Mouse (Mus musculus) hindbrain, postnatal 0 days (tissue): ENCODE results near the gene Hira. TPM values are rescaled to one million over a fixed set of nuclear protein-coding genes. Genes with fewer than 3 reads are reported as not detected.
A peak's percentile ranks its signal among the peaks of the same experiment; 100 is the strongest.
"Not testable (repeated sequence)": the region's sequence is repeated elsewhere in the genome, so short reads cannot be mapped to it uniquely, and the experiment has no call there.

Experiments
- ATAC-seq: fragments of 200-750 bp; cut with Nextera tagmentation; 2 replicates; pipeline ENCODE4 v1.8.0; 2017; ENCODE audit warnings: mild to moderate bottlenecking, moderate TSS enrichment, moderate library complexity
- DNase-seq: peaks from one replicate; pipeline ENCODE4 v3.0.0-alpha.2; 2015; ENCODE audit warnings: low spot score
- H3K27ac ChIP-seq: fragments of 300-500 bp; sonication (generic); 2 replicates; pipeline ENCODE4 v1.5.1; 2014; ENCODE audit warnings: mild to moderate bottlenecking
- H3K27me3 ChIP-seq: fragments of 300-500 bp; sonication (generic); 2 replicates; pipeline ENCODE4 v1.6.1; 2014; ENCODE audit warnings: low read length, mixed read lengths; ENCODE audit not compliant: insufficient read depth
- H3K36me3 ChIP-seq: fragments of 300-500 bp; sonication (generic); 2 replicates; pipeline ENCODE4 v1.6.1; 2014; ENCODE audit warnings: low read length, mixed read lengths; ENCODE audit not compliant: insufficient read depth
- H3K4me1 ChIP-seq: fragments of 300-500 bp; sonication (generic); 2 replicates; pipeline ENCODE4 v1.6.1; 2014; ENCODE audit warnings: antibody characterized with exemption, low read length, mixed read lengths; ENCODE audit not compliant: insufficient read depth
- H3K4me2 ChIP-seq: fragments of 300-500 bp; sonication (generic); 2 replicates; pipeline ENCODE4 v1.6.1; 2014; ENCODE audit warnings: low read depth, mild to moderate bottlenecking, low read length, moderate library complexity, mixed read lengths
- H3K4me3 ChIP-seq: fragments of 300-500 bp; sonication (generic); 2 replicates; pipeline ENCODE4 v1.5.1; 2014; ENCODE audit warnings: low read length
- H3K9ac ChIP-seq: fragments of 300-500 bp; sonication (generic); replicated peaks from 2 replicates; pipeline ENCODE4 v1.6.1; 2014; ENCODE audit warnings: mild to moderate bottlenecking, low read length, moderate library complexity, mixed read lengths
- H3K9me3 ChIP-seq: fragments of 300-500 bp; sonication (generic); 2 replicates; pipeline ENCODE4 v1.6.1; 2016; ENCODE audit warnings: low read length, mixed read lengths
- CTCF ChIP-seq: IDR thresholded peaks from 2 replicates; pipeline ENCODE4 v1.5.1; 2016; ENCODE audit warnings: antibody characterized with exemption, control low read depth, low read depth
- WGBS: fragments of 180-500 bp; shearing (Covaris S2); extraction: QIAGEN DNeasy Blood & Tissue Kit; methylation state at CpG from one replicate; pipeline ENCODE4 v1.1.7; 2014; 5-methylcytosine and 5-hydroxymethylcytosine counted together
- polyA plus RNA-seq: library from polyadenylated mRNA; unstranded; fragments of >200 nt; fragmentation: Nextera tagmentation; extraction: Ambion mirVana; gene quantifications from 2 replicates; pipeline ENCODE4 v1.2.1, GENCODE M21; 2015
- total RNA-seq: library from RNA; depleted of rRNA; stranded (reverse); fragments of >200 nt; gene quantifications from 2 replicates; pipeline ENCODE4 v1.2.3, GENCODE M21; 2014

Gene Hira
- total and polyA plus RNA-seq, 2 experiments from 2014 or later = 17.9 to 56.7 TPM

GRCm38 (mm10) chr16:18976315-18976714, 99.5 kb downstream of the Hira start:
- Histone ChIP-seq H3K36me3 (peaks cover 5% of the 10 kb centered on the region; the same call in 1 of the 2 replicates), H3K27me3 (no peaks in the 10 kb centered on the region), H3K9me3 (no peaks in the 10 kb centered on the region), H3K4me1 (no peaks in the 10 kb centered on the region), H3K9ac (no peak overlapping the region), H3K27ac (no peak overlapping the region), H3K4me2 (no peak overlapping the region), H3K4me3 (no peak overlapping the region)
- no peak for ATAC-seq
- no peak for DNase-seq
- no peak for TF ChIP-seq CTCF
- 84% methylated on average over 22 of the region's 23 CpGs for WGBS

GRCm38 (mm10) chr16:18986381-18986780, 109.5 kb downstream of the Hira start:
- Histone ChIP-seq H3K9me3 (peaks cover 3% of the 10 kb centered on the region; the same call in 1 of the 2 replicates), H3K36me3 (no peaks in the 10 kb centered on the region), H3K27ac (no peak overlapping the region), H3K9ac (no peak overlapping the region), H3K4me2 (no peak overlapping the region), H3K4me1 (no peaks in the 10 kb centered on the region), H3K4me3 (no peak overlapping the region), H3K27me3 (no peaks in the 10 kb centered on the region)
- WGBS = 98% methylated on average over 3 of the region's 3 CpGs
- TF ChIP-seq CTCF = no peak
- no peak for ATAC-seq
- no peak for DNase-seq

- WGBS = 90% methylated on average over 5 of the region's 5 CpGs
Observed at GRCm38 (mm10) chr16:18986860-18987259, 110.0 kb downstream of the Hira start.

GRCm38 (mm10) chr16:19002610-19003389, 126.0 kb downstream of the Hira start:
- not testable (repeated sequence) for H3K4me1 ChIP-seq, H3K36me3 ChIP-seq, ATAC-seq, H3K27me3 ChIP-seq, H3K9me3 ChIP-seq, H3K27ac ChIP-seq, H3K4me2 ChIP-seq, DNase-seq, H3K4me3 ChIP-seq, H3K9ac ChIP-seq
- 33% methylated on average over 2 of the region's 2 CpGs for WGBS
- peak; percentile 53 for TF ChIP-seq CTCF

More at GRCm38 (mm10) chr16:18986860-18987259, 110.0 kb downstream of the Hira start:
- Histone ChIP-seq H3K4me3 (no peak overlapping the region), H3K9ac (no peak overlapping the region), H3K4me2 (no peak overlapping the region), H3K4me1 (no peaks in the 10 kb centered on the region), H3K27ac (no peak overlapping the region), H3K9me3 (peaks cover 3% of the 10 kb centered on the region; the same call in 1 of the 2 replicates), H3K27me3 (no peaks in the 10 kb centered on the region), H3K36me3 (no peaks in the 10 kb centered on the region)
- DNase-seq = no peak
- no peak for ATAC-seq
- no peak for TF ChIP-seq CTCF

DNA sequence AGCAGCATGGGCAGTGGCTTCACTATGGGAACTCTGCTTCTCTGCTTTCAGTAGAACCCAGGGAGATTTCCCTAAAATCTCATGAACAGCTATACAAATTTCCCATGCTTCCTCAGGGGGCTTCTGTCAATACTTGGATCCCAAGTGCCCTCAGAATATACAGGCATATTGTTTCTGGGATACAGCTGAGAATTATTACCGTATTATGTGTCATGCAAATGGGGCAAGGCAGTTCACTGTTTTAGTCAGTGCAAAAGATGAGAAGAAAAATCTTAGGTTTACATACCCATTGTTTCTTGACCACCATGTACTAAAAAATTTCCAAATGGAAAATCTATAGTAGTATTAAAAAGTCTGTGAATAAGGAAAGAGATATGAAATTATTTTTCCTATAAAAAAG, 126.9 kb downstream of the Hira start:
- Histone ChIP-seq H3K4me2 (no peak overlapping the region), H3K4me3 (no peak overlapping the region), H3K27me3 (no peaks in the 10 kb centered on the region), H3K4me1 (no peaks in the 10 kb centered on the region), H3K27ac (no peak overlapping the region), H3K36me3 (no peaks in the 10 kb centered on the region), H3K9ac (no peak overlapping the region), H3K9me3 (no peaks in the 10 kb centered on the region)
- DNase-seq (no peak), ATAC-seq (no peak)
- no peak for TF ChIP-seq CTCF
- WGBS = 72% methylated on average over 1 of the region's 1 CpGs

DNA sequence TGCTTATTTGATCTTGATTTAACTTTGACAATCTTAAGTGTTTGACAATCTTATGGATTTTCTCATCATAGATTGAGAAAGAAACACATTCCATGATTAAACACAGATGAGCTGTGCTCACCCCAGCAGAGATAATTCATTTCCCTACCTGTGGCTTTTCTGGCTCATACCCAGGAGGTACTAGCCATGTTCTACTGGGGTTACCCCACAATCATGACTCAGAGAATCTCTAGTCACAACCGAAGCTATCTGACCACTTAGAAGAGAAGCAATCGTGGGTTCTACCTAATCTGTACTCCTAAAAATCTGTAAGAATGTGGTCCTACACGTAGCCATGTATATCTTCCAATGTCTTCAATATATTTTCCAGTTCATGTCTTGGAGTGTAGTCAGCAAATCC, 128.5 kb downstream of the Hira start:
- Histone ChIP-seq H3K27ac (no peak overlapping the region), H3K9ac (no peak overlapping the region), H3K36me3 (no peaks in the 10 kb centered on the region), H3K4me2 (no peak overlapping the region), H3K9me3 (no peaks in the 10 kb centered on the region), H3K4me1 (no peaks in the 10 kb centered on the region), H3K4me3 (no peak overlapping the region), H3K27me3 (no peaks in the 10 kb centered on the region)
- 78% methylated on average over 3 of the region's 3 CpGs for WGBS
- DNase-seq = no peak
- ATAC-seq = no peak
- no peak for TF ChIP-seq CTCF

DNA sequence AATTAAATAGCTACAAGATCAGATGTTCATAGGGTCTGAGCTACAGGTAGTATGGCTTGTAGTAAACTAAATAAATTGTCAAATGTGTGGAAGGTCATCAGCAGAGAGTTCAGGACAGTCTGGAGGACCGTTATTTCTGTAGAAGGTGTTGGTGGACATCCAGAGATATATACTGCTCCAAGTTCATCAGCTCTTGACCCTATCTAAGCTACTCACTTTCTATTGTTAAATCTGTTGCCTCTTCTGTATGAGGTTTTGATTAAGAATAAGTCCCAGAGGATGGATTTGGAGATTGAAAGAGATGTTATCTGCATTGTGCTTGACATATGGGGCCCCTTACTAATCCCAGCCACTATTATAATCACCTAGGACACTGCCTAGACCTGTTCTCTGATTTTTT, 129.9 kb downstream of the Hira start:
- H3K27ac ChIP-seq = no peak overlapping the region
- H3K9ac ChIP-seq = no peak overlapping the region
- WGBS = 80% methylated on average over 1 of the region's 1 CpGs
- no peaks in the 10 kb centered on the region for H3K27me3 ChIP-seq
- H3K4me2 ChIP-seq = no peak overlapping the region
- no peaks in the 10 kb centered on the region for H3K9me3 ChIP-seq
- no peak for DNase-seq
- no peak for ATAC-seq
- no peak for TF ChIP-seq CTCF
- no peaks in the 10 kb centered on the region for H3K36me3 ChIP-seq
- no peak overlapping the region for H3K4me3 ChIP-seq
- H3K4me1 ChIP-seq = no peaks in the 10 kb centered on the region

DNA sequence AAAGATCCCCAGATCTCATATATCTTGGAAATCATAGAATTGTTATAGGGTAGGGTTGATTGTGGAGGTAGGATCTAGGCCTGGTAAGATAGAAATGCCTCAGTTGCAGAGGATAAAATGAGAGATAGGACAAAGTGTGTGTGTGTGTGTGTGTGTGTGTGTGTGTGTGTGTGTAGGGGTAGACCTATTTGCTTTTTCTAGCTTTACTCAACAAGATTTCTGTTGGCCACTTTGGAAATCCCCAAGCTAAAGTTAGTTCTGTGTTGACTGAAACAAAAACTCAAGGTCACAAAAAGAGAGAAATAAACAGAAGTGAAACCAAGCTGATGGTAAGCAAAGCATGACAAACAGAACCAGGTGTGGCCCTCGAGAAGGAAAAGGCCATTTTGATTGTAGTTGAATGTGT, 130.4 kb downstream of the Hira start:
- 37% methylated on average over 1 of the region's 1 CpGs for WGBS

More for the DNA sequence above, 130.4 kb downstream of the Hira start:
- not testable (repeated sequence) for H3K9ac ChIP-seq, H3K27ac ChIP-seq, H3K9me3 ChIP-seq, H3K27me3 ChIP-seq, H3K4me1 ChIP-seq, ATAC-seq, H3K36me3 ChIP-seq, DNase-seq, H3K4me3 ChIP-seq, H3K4me2 ChIP-seq
